Mouse (Mus musculus) brain, embryonic 14.5 days (tissue): ENCODE measurements at regions not wholly inside any gene's neighbourhood (a gene's known extent, or its start where the extent isn't known, plus 50 kb on each side); places are given as distances from the start of the nearest gene placed in this dataset.

Experiments
- DNase-seq: peaks from one replicate; pipeline ENCODE4 v3.0.0-alpha.2; 2011; ENCODE audit warnings: low read depth
- CTCF ChIP-seq: fragments of 200-500 bp; IDR thresholded peaks from 2 replicates; pipeline ENCODE4 v1.5.1; 2012; ENCODE audit warnings: inconsistent platforms, mild to moderate bottlenecking, moderate library complexity, borderline replicate concordance; ENCODE audit not compliant: insufficient read depth, insufficient read length; ENCODE audit errors: extremely low read depth
- POLR2A ChIP-seq: fragments of 200-500 bp; IDR thresholded peaks from 2 replicates; pipeline ENCODE4 v1.6.1; 2012; ENCODE audit warnings: mild to moderate bottlenecking, inconsistent platforms, borderline replicate concordance; ENCODE audit not compliant: poor library complexity, insufficient read depth, insufficient read length, severe bottlenecking; ENCODE audit errors: extremely low read depth

DNA sequence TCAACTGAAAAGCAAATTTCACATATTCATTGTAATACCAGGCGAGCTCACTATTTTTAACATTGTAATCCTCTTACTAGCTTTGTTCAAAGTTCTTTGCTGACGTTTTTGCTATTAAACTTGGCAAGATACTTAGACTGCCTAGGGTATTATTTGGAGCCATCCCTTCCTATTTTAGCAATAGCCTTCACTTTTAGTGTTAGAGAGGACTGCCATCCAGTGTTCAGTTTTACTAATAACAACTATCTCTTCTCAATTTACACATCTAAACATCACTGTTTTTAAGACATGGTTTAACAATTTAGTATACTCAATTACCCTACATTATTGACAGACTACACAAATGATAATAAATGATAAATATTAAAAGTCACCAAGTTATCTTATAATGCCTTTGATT, 349.8 kb downstream of the 4932411N23Rik start:
- no peak for TF ChIP-seq CTCF
- no peak for TF ChIP-seq POLR2A
- DNase-seq = peak; percentile 6
